Mouse (Mus musculus): ENCODE data around the gene Rnf11. TPM values are rescaled to one million over a fixed set of nuclear protein-coding genes. Genes with fewer than 3 reads are reported as not detected.

The Rnf11 gene
- 100 to 1,000 TPM; 104 to 106 TPM for total RNA-seq (2021)

- intact Hi-C loops (cut with DNase I) = no loop called here
These were observed at the start of gene Rnf11 for GRCm38 (mm10) chr4:109484621-109485020. Rnf11 (minus strand) TSS chr4:109484728.

DNA sequence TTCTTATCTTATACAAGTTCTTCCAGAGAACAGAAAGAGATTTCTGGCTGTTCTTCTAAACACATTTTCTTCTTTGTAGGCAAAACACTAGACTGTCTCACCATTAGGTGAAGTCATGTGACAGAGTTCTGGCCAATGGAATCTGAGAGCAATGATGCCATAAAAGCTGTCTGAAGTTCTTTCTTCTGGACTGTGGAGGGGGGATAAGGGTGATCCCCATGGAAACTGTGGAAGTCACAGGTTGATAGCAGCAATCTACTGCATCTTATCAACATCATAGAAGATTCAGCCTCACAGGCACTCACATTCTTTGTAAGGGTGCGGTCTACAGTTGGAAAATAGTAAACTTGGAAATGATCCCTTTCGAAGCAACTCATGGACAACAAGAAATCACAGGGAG lies 46.6 kb upstream of the Rnf11 start, which contains the start of gene 4930522H14Rik:
TSS of gene 4930522H14Rik (minus strand) at position 187 of the 400 bp plus-strand sequence.
- DNase-seq (ENCODE audit: low spot score) = no peak
- intact Hi-C loops (cut with DNase I) = no loop called here

More at GRCm38 (mm10) chr4:109484621-109485020, at the start of gene Rnf11:
- DNase-seq (ENCODE audit: low spot score) = no peak

DNA sequence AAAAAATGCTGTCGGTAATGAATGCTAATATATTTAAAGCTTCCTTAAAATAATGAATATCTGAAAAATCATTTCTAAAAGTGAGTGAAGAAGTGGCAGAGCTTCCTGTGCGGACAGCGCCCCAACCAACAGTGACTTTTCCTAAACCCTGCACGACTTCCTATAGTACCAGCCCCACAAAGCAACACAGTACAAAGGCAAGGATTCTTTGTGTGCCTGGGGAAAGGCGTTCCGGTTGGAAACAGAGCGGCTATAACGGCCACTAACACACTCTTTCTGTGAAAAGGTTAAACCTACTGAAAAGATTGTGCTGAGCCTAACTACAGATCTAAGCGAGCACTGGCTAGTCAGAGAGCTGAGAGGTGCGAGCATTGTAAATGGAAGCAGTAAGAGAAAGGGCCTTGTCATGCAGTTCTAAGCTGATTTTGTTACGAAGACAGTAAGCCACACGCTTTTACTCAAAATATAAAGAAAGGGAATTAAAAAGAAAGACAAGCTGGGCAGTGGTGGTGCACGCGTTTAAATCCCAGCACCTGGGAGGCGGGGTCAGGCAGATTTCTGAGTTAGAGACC lies 45.8 kb upstream of the Rnf11 start:
- intact Hi-C loops (cut with DNase I) = no loop called here

GRCm38 (mm10) chr4:109504885-109505284 lies 20.4 kb upstream of the Rnf11 start:
- intact Hi-C loops (cut with DNase I) = loop anchor here (2.0 to 5.0 kb wide), 2 partner anchors 66 to 202 kb away; no protein-coding TSS in a partner anchor
- DNase-seq (ENCODE audit: low spot score) = peak; percentile 13

More for the DNA sequence above, 45.8 kb upstream of the Rnf11 start:
- no peak for DNase-seq (ENCODE audit: low spot score)

- DNase-seq (ENCODE audit: low spot score) = no peak
- intact Hi-C loops (cut with DNase I) = no loop called here
These were observed 13.9 kb upstream of the Rnf11 start for GRCm38 (mm10) chr4:109498476-109498875.

DNA sequence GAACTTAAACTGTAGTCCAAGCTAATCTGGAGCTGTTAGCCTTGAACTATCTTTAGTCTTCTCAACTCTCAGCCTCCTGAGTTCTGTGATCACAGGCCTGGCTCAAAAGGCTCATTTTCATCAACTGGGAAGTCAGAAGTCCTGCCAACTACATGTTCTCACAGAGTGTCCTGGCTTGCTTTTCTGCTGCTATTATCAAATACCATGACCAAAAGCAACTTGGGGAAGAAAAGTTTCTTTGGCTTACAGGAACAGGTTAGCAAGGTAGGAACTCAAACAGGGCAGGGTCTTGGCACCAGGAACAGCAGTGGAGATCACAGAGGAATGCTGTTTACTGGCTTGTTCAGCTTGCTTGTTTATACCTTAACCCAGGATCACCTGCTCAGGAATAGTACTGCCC lies 9.1 kb upstream of the Rnf11 start:
- no peak for DNase-seq (ENCODE audit: low spot score)
- intact Hi-C loops (cut with DNase I) = no loop called here

DNA sequence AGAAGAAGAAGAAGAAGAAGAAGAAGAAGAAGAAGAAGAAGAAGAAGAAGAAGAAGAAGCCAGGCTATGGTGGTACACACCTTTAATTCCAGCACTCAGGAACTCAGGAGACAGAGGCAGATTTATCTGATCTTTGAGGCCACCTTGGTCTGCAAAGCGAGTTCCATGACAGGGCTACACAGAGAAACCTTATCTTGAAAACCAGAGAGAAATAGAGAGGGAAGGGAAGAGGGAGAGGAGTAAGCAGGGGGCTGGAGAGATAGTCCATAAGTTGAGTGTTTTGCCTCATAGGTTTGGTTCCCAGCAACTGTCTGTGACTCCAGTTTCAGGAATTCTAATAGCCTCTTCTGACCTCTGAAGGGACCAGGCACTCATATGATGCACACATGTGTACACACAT lies 4.3 kb upstream of the Rnf11 start:
- no peak for DNase-seq (ENCODE audit: low spot score)
- intact Hi-C loops (cut with DNase I) = no loop called here

DNA sequence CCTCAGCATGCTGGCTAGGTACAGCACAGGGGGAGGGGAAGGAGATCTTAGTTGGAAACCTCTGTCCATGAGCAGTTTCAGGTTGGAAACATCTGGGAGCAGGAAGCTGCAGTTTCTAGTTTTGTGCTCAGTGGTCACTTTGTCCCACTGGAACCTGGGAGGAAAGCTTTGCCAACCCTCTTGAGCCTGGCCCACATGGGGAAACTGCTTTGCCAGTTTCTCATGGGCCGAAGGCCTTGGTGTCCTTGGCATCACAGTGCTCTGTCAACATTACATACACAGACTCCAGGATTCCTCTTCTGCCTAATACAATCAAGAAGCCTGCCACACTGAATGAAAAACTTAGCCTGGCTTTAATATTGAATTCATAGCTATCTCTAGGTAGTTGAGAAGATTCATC lies 1.8 kb downstream of the Rnf11 start:
- intact Hi-C loops (cut with DNase I) = no loop called here
- no peak for DNase-seq (ENCODE audit: low spot score)

- DNase-seq (ENCODE audit: low spot score) = no peak
- intact Hi-C loops (cut with DNase I) = no loop called here
These were observed 3.1 kb downstream of the Rnf11 start for GRCm38 (mm10) chr4:109481424-109481823.

DNA sequence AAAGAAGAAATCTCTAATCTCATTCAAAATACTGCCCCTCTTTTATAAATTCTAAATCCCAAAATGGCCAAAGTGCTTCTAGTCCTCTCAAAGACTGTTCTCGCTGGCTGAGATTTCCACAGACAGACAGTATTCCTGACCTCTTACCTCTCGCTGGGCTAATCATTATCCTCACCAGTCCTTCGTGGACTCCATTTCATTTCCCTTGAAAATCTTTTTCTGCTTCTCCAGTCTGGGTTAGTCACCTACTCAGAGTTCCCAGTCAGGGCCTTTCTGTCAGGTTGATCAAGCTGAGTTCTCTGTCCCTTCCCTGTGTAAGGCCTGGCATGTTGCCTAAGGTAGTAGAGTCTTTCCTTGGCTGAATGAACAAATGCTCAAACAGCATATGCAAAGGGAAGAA lies 7.1 kb downstream of the Rnf11 start:
- no peak for DNase-seq (ENCODE audit: low spot score)
- intact Hi-C loops (cut with DNase I) = no loop called here

DNA sequence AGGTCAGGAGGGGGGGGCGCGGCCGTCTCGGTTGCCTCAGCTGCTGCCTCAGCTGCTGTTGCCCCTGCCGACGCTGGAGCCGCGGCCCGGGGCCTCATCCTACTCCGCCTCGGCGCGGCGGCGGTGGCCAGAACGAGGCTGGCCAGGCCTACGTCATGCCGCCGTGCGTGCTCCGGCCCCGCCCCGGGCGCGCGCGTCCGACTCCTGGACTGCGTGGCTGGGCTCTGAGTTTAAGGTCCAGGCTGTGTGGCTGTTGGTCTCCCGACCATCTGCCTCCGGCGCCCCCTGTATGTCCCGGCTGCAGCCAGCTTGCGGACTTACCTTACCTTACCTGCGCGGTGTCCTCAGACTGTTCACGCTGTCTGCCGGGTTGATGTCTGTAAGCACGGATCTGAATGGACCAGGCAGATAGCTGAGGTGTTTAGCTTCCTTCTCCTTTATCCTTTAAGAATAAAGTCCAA lies 7.9 kb downstream of the Rnf11 start:
- intact Hi-C loops (cut with DNase I) = no loop called here
- peak; percentile 86 for DNase-seq (ENCODE audit: low spot score)

GRCm38 (mm10) chr4:109475577-109476553 lies 8.7 kb downstream of the Rnf11 start:
- peak; percentile 25 for DNase-seq (ENCODE audit: low spot score)
- intact Hi-C loops (cut with DNase I) = loop anchor here (2.0 kb wide), 1 partner anchor 15 kb away; no protein-coding TSS in a partner anchor

GRCm38 (mm10) chr4:109475078-109475477 lies 9.4 kb downstream of the Rnf11 start:
- intact Hi-C loops (cut with DNase I) = loop anchor here (2.0 kb wide), 1 partner anchor 14 kb away; no protein-coding TSS in a partner anchor
- no peak for DNase-seq (ENCODE audit: low spot score)

DNA sequence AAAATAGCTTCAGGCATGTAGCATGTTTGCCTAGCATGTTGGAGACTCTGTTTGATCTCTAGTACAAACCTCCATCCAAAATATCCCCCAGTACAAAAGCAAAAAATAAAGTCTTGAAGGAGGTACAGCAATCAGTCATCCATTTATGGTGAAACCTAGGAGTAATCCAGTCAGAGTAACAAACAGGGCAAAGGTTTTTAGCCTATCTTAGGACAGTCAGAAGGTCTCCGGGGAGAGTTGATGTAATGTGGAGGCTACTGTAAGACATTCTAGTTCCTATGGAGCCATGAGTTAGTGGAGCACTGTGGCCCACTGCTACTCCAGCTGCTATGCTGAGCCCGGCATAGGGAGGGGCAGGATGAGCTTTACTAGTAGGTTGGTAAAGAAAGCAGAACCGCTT lies 12.0 kb downstream of the Rnf11 start:
- intact Hi-C loops (cut with DNase I) = no loop called here
- no peak for DNase-seq (ENCODE audit: low spot score)

DNA sequence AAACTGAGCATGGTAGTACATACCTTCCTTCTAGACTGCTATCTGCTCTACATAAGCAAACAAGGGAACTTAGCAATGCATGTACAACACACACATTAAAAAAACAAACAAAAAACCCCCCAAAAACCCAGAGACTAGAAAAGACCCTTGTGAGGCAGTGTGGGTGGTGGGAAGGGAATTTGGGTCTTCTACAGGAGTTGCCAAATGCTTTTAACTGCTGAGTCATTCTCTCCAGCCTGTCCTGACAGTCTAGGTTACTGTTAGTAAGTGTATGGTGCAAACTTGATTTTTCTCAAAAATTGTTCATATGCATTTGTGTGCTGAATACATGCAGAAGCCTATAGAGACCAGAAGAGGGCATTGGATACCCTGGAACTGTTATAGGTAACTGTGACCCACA lies 12.9 kb downstream of the Rnf11 start:
- no peak for DNase-seq (ENCODE audit: low spot score)
- intact Hi-C loops (cut with DNase I) = no loop called here

- DNase-seq (ENCODE audit: low spot score) = no peak
- intact Hi-C loops (cut with DNase I) = no loop called here
These were observed 16.8 kb downstream of the Rnf11 start for GRCm38 (mm10) chr4:109467687-109468086.

DNA sequence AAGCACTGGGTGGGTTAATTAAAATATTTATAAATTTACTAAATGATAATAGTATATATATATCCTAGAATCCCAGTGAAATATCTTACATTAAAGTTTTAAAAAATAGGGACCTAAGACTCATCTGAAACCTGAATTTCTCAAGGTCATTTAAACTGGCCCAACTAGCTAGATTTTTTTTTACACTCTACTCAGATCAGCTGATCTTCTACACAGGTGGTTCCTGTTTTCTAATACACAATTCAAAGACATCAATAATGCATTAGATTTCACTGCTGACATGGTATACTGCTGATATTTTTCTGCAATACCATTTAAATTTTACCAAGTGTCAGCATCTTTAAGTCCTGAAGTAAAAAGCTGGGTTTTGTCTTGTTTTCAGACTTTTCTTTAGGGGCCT lies 20.6 kb downstream of the Rnf11 start:
- intact Hi-C loops (cut with DNase I) = no loop called here
- no peak for DNase-seq (ENCODE audit: low spot score)

DNA sequence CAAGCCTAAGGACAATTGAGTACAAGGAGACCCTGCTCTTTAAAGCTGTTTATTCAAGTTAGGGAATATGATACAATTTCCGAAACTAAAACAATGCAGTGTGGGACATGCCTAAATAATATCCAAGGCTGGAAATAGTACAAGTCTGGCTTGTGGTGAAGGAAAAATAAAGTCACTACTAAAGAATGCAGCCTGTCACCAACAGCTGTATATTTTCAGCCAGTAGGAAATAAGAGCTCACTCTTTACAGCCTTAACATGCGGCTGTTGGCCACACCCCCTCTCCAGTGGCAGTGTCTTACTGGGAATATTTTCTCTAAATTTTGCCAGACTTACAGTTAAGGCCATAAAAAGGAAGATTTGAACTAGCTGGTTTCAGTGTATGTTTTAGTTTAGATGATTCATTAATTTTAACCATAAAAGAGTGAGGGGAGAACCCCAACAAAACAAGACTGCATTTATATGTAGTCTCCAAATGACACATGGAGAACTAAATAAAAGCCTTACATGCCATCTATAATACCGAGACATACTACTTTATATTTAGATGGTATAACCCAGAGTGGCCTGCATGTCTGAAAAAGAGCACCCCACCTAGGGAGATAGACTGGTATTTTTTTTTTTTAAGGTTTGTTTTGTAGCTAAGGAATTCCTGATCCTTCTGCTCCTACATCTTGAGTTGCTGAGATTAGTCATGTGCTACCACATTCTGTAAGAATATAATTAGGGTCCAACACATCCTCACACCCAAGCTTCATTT lies 23.9 kb downstream of the Rnf11 start:
- intact Hi-C loops (cut with DNase I) = loop anchor here (2.0 kb wide), 1 partner anchor 14 kb away; no protein-coding TSS in a partner anchor
- DNase-seq (ENCODE audit: low spot score) = peak; percentile 43

GRCm38 (mm10) chr4:109456821-109457220 lies 27.7 kb downstream of the Rnf11 start:
- DNase-seq (ENCODE audit: low spot score) = no peak
- intact Hi-C loops (cut with DNase I) = no loop called here

DNA sequence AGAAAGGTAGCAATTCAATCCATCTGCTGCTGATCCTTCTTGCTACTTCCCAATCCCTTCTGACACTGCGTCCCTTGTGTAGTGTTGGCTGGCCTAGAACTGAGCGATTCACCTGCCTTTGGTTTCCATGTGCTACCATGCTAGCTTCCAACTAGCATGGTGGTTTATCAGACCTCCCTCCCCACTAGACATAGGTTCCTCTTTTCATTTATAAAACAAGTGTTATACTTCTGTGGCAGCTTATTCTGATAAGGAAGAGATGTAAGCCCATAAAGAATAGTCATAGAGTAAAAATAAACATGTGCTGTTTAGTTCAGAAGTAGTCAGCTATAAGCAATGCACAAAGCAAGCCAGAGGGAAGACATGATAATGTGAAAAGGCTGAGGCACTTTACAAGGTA lies 36.0 kb downstream of the Rnf11 start:
- DNase-seq (ENCODE audit: low spot score) = no peak
- intact Hi-C loops (cut with DNase I) = no loop called here

Measured in heart, postnatal 25 days (tissue).